Mouse (Mus musculus): ENCODE data around the gene Cntn2. TPM values are rescaled to one million over a fixed set of nuclear protein-coding genes. Genes with fewer than 3 reads are reported as not detected.
"Not testable (repeated sequence)": the region's sequence is repeated elsewhere in the genome, so short reads cannot be mapped to it uniquely, and the experiment has no call there.

Cntn2 gene
- polyA plus RNA-seq, 1 experiment from 2014 or later = 0.26 TPM

DNA sequence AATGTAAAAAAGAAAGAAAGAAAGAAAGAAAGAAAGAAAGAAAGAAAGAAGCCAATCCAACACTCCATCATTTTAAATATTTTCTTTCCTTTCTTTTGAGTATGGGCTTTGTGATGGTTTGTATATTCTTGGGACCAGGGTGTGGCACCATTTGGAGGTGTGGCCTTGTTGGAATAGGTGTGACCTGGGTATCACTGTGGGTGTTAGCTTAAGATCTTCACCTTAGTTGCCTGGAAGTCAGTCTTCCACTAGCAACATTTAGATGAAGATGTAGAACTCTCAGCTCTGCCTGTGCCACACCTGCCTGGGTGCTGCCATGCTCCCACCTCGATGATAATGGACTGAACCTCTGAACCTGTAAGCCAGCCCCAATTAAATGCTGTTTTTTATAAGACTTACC is 73.0 kb downstream of the Cntn2 start:
- H3K4me2 ChIP-seq; H3K9ac ChIP-seq; H3K27me3 ChIP-seq (replicated peaks); H3K4me3 ChIP-seq (replicated peaks); H3K4me1 ChIP-seq; ATAC-seq (ENCODE audit: insufficient read depth, low FRiP score, low read depth); H3K36me3 ChIP-seq; H3K27ac ChIP-seq; H3K9me3 ChIP-seq: not testable (repeated sequence)
- 93% methylated on average over 1 of the region's 1 CpGs for WGBS

DNA sequence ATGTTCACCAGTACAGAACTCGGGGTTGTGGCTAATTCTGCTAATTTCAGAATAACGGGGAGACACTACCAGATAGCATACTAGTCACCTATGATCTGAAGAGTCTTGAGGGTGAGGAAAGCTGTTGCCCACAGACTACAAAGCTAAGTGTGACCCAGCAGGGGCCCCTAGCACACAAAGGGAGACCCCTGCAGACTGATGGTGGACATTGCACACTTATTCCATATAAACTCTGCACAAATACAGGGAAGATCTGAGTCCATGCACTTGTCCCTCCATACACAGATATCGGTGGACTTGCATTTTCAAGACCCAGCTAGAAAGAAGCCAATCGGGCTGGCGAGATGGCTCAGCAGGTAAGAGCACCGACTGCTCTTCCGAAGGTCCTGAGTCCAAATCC is 73.5 kb downstream of the Cntn2 start:
- Histone ChIP-seq H3K9ac (no peak overlapping the region), H3K27ac (no peak overlapping the region), H3K36me3 (no peaks in the 10 kb centered on the region), H3K27me3 (replicated peaks) (no peaks in the 10 kb centered on the region), H3K9me3 (no peaks in the 10 kb centered on the region), H3K4me1 (peaks cover 5% of the 10 kb centered on the region; the same call in 1 of the 2 replicates), H3K4me2 (no peak overlapping the region), H3K4me3 (replicated peaks) (no peak overlapping the region)
- 85% methylated on average over 7 of the region's 7 CpGs for WGBS
- no peak for ATAC-seq (ENCODE audit: insufficient read depth, low FRiP score, low read depth)

DNA sequence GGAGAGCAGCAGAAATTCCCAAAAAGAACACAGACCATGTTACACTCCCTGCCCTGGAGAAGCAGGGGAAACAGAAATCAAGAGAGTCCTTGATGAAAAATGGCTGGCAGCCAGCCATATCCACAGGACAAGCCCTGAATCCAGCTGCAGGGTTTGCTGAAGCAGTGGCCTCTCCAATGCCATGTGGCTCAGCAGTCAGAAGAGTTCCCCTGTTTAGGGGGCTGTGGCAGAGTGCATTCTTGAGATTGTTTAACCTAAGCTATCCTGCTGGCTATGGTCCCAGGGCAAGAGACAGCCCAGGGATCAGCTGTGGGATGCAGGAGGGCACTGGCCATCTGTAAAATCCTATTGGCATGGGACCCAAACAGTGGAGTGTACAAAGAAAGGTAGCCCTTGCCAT is 74.1 kb downstream of the Cntn2 start:
- H3K9me3 ChIP-seq = no peaks in the 10 kb centered on the region
- no peaks in the 10 kb centered on the region for H3K27me3 ChIP-seq (replicated peaks)
- no peak overlapping the region for H3K27ac ChIP-seq
- no peak overlapping the region for H3K4me2 ChIP-seq
- no peak for ATAC-seq (ENCODE audit: insufficient read depth, low FRiP score, low read depth)
- H3K4me1 ChIP-seq = peaks cover 5% of the 10 kb centered on the region; the same call in 1 of the 2 replicates
- H3K9ac ChIP-seq = no peak overlapping the region
- no peak overlapping the region for H3K4me3 ChIP-seq (replicated peaks)
- H3K36me3 ChIP-seq = no peaks in the 10 kb centered on the region

DNA sequence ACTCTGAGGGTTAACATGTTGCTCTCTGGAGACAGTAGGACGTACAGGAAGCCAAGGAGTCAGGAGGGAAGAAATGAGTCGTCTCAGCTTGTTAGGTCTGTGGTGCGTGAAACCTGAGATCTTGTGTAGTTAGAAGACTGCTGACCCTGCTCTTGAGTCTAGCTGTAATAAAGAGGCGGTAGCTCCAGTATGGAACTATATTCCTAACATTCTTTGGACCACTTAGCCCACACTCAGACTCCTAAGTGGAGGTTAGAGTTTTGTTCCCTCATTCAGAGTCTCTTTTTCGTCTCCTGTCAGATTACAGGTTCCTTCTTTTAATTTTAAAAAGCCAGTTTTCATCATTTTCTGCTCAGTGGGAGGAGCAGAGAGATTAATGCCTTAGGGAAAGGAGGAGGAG is 78.4 kb downstream of the Cntn2 start:
- Histone ChIP-seq H3K9me3 (no peaks in the 10 kb centered on the region), H3K27ac (no peak overlapping the region), H3K4me1 (peaks cover 5% of the 10 kb centered on the region; the same call in 1 of the 2 replicates), H3K27me3 (replicated peaks) (no peaks in the 10 kb centered on the region), H3K4me3 (replicated peaks) (no peak overlapping the region), H3K36me3 (peaks cover 13% of the 10 kb centered on the region; the same call in 1 of the 2 replicates), H3K9ac (no peak overlapping the region), H3K4me2 (no peak overlapping the region)
- no peak for ATAC-seq (ENCODE audit: insufficient read depth, low FRiP score, low read depth)
- WGBS = 74% methylated on average over 5 of the region's 5 CpGs

Other genes starting within 250 kb of the Cntn2 start
- gene Klhdc8a, start 244.6 kb downstream of the Cntn2 start, polyA plus RNA-seq (2015; fragmentation: Nextera tagmentation; extraction: Ambion mirVana) = 0.14 and 0.15 TPM in 2 replicates
- 6.1 and 6.5 TPM in 2 replicates for gene Nuak2, start 227.1 kb downstream of the Cntn2 start, polyA plus RNA-seq (2015; fragmentation: Nextera tagmentation; extraction: Ambion mirVana)
- 20.3 and 52.2 TPM in 2 replicates for gene Tmcc2, start 152.0 kb downstream of the Cntn2 start, polyA plus RNA-seq (2015; fragmentation: Nextera tagmentation; extraction: Ambion mirVana)
- gene Dstyk, start 125.7 kb downstream of the Cntn2 start, polyA plus RNA-seq (2015; fragmentation: Nextera tagmentation; extraction: Ambion mirVana) = 11.5 and 11.7 TPM in 2 replicates
- gene Rbbp5, start 65.9 kb downstream of the Cntn2 start, polyA plus RNA-seq (2015; fragmentation: Nextera tagmentation; extraction: Ambion mirVana) = 37.6 and 37.9 TPM in 2 replicates
- 1.6 and 1.8 TPM in 2 replicates for gene Tmem81, start 37.0 kb downstream of the Cntn2 start, polyA plus RNA-seq (2015; fragmentation: Nextera tagmentation; extraction: Ambion mirVana)
- 3.2 and 3.8 TPM in 2 replicates for gene Nfasc, start 198.5 kb upstream of the Cntn2 start, polyA plus RNA-seq (2015; fragmentation: Nextera tagmentation; extraction: Ambion mirVana)

Data from stomach, embryonic 15.5 days (tissue).